Mouse (Mus musculus) limb, embryonic 14.5 days (tissue): ENCODE measurements at regions not wholly inside any gene's neighbourhood (a gene's known extent, or its start where the extent isn't known, plus 50 kb on each side); places are given as distances from the start of the nearest gene placed in this dataset.

Experiments used
- ATAC-seq: fragments of 200-750 bp; cut with Nextera tagmentation; 2 replicates; pipeline ENCODE4 v1.8.0; 2017; ENCODE audit warnings: low read depth, moderate number of reproducible peaks, moderate TSS enrichment; ENCODE audit not compliant: low FRiP score
- DNase-seq: peaks from one replicate; pipeline ENCODE4 v3.0.0-alpha.2; 2015; ENCODE audit warnings: low spot score
- H3K27ac ChIP-seq: fragments of 300-500 bp; sonication (generic); replicated peaks from 2 replicates; pipeline ENCODE4 v1.5.1; 2014; ENCODE audit warnings: low read depth, mild to moderate bottlenecking, low read length, moderate library complexity, mixed read lengths
- H3K27me3 ChIP-seq: fragments of 300-500 bp; sonication (generic); 2 replicates; pipeline ENCODE4 v1.6.1; 2014; ENCODE audit warnings: low read length, mixed read lengths; ENCODE audit not compliant: control insufficient read depth, insufficient read depth
- H3K36me3 ChIP-seq: fragments of 300-500 bp; sonication (generic); 2 replicates; pipeline ENCODE4 v1.6.1; 2014; ENCODE audit warnings: mild to moderate bottlenecking, low read length, moderate library complexity, mixed read lengths; ENCODE audit not compliant: control insufficient read depth, insufficient read depth
- H3K4me1 ChIP-seq: fragments of 300-500 bp; sonication (generic); 2 replicates; pipeline ENCODE4 v1.6.1; 2014; ENCODE audit warnings: antibody characterized with exemption, low read length, mixed read lengths; ENCODE audit not compliant: control insufficient read depth, insufficient read depth
- H3K4me2 ChIP-seq: fragments of 300-500 bp; sonication (generic); replicated peaks from 2 replicates; pipeline ENCODE4 v1.6.1; 2014; ENCODE audit warnings: low read depth, mild to moderate bottlenecking, low read length, moderate library complexity; ENCODE audit not compliant: severe bottlenecking
- H3K4me3 ChIP-seq: fragments of 300-500 bp; sonication (generic); replicated peaks from 2 replicates; pipeline ENCODE4 v1.5.1; 2014; ENCODE audit warnings: low read length
- H3K9ac ChIP-seq: fragments of 300-500 bp; sonication (generic); 2 replicates; pipeline ENCODE4 v1.6.1; 2014; ENCODE audit warnings: mild to moderate bottlenecking, low read depth, low read length, moderate library complexity; ENCODE audit not compliant: severe bottlenecking
- H3K9me3 ChIP-seq: fragments of 300-500 bp; sonication (generic); 2 replicates; pipeline ENCODE4 v1.6.1; 2016; ENCODE audit warnings: low read length; ENCODE audit not compliant: control insufficient read depth
- POLR2A ChIP-seq: fragments of 200-500 bp; IDR thresholded peaks from 2 replicates; pipeline ENCODE4 v1.8.0; 2012; ENCODE audit warnings: inconsistent platforms, mild to moderate bottlenecking, moderate library complexity, borderline replicate concordance; ENCODE audit not compliant: insufficient read depth, insufficient read length; ENCODE audit errors: extremely low read depth
- WGBS: fragments of 180-500 bp; shearing (Covaris S2); extraction: QIAGEN DNeasy Blood & Tissue Kit; methylation state at CpG from one replicate; pipeline ENCODE4 v1.1.7; 2014; 5-methylcytosine and 5-hydroxymethylcytosine counted together

DNA sequence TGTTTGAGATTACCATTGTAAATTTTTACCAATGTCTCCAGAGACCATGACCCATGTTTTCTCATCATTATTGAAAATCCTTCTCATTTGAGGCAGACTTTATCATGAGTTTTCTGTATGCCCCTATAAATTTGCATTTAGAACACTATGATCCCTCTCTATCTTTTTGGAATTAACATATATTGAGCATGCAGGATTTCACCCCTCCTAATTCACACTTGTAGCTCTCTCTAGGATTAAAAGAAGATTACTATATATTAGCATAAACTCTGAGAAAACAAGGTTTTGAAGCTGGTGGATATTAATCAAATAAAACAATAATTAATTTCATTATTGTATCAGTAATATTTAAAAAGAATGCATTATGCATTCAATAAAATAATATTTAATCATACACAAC is 527.2 kb upstream of the Robo1 start:
- Histone ChIP-seq H3K9me3 (no peaks in the 10 kb centered on the region), H3K9ac (no peak overlapping the region), H3K27ac (no peak overlapping the region), H3K27me3 (no peaks in the 10 kb centered on the region), H3K4me3 (no peak overlapping the region), H3K36me3 (no peaks in the 10 kb centered on the region), H3K4me2 (no peak overlapping the region), H3K4me1 (no peaks in the 10 kb centered on the region)
- no peak for TF ChIP-seq POLR2A
- DNase-seq (no peak), ATAC-seq (no peak)

DNA sequence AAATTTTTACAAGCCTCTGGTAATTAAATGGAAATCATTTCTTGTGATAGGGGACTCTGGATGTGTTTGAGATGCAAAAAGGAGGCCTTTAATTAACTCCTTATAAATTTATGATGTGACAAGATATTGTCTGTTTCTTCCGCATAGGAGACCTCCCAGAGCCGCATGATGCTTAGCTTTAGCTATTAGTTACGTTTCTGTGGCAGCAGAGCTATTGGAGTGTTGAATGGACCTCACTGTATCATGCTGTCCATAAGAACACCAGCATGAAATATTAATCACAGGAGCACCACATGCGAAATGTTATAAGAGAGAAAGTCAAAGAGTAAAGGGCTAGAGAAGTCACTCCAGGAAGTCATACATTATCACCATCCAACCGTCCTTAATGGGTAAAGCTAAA is 495.3 kb upstream of the Robo1 start:
- Histone ChIP-seq H3K36me3 (no peaks in the 10 kb centered on the region), H3K27ac (no peak overlapping the region), H3K4me2 (no peak overlapping the region), H3K4me3 (no peak overlapping the region), H3K9ac (no peak overlapping the region), H3K9me3 (no peaks in the 10 kb centered on the region), H3K4me1 (no peaks in the 10 kb centered on the region), H3K27me3 (no peaks in the 10 kb centered on the region)
- no peak for DNase-seq
- no peak for ATAC-seq
- WGBS = 70% methylated on average over 5 of the region's 5 CpGs
- no peak for TF ChIP-seq POLR2A

DNA sequence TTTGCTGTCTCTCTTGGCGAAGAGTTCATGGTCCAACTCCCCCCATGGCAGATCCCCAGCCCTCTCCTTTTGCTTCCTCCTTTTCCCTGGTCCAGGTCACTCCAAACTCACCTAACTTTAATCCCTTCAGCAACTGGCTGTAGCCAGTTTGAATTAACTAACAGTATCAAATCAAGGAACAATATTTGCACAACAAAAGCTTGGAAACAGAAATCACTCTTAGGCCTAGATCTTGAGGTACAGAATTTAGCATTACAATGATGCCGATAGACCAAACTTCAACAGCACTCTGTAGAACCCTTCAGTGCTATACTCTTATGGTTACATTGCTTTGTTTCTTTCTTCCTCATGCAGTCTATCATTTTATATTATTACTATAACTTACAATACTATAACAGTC is 472.8 kb upstream of the Robo1 start:
- Histone ChIP-seq H3K4me3 (no peak overlapping the region), H3K9ac (no peak overlapping the region), H3K9me3 (no peaks in the 10 kb centered on the region), H3K36me3 (no peaks in the 10 kb centered on the region), H3K4me1 (no peaks in the 10 kb centered on the region), H3K27me3 (no peaks in the 10 kb centered on the region), H3K4me2 (no peak overlapping the region), H3K27ac (no peak overlapping the region)
- ATAC-seq = no peak
- no peak for DNase-seq
- 81% methylated on average over 2 of the region's 2 CpGs for WGBS
- no peak for TF ChIP-seq POLR2A

DNA sequence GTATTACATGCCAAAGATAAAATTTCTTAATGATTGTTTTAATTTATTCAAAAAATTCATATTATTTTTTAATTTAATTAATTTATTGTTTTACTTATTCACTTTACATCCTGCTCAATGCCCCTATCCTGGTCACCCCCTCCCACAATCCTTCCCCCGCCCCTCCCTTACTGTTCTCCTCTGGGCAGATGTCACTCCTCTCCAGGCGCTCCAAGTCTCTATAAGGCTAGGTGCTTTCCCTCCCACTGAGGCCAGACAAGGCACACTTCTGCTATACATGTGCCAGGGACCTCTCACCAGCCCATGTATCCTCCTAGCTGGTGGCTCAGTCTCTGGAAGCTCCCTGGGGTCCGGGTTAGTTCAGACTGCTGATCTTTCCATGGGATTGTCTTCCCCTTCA is 458.0 kb upstream of the Robo1 start:
- Histone ChIP-seq H3K4me3 (no peak overlapping the region), H3K36me3 (no peaks in the 10 kb centered on the region), H3K27ac (no peak overlapping the region), H3K9ac (no peak overlapping the region), H3K9me3 (no peaks in the 10 kb centered on the region), H3K4me1 (no peaks in the 10 kb centered on the region), H3K27me3 (no peaks in the 10 kb centered on the region), H3K4me2 (no peak overlapping the region)
- TF ChIP-seq POLR2A = no peak
- 77% methylated on average over 3 of the region's 3 CpGs for WGBS
- ATAC-seq = no peak
- DNase-seq = no peak

DNA sequence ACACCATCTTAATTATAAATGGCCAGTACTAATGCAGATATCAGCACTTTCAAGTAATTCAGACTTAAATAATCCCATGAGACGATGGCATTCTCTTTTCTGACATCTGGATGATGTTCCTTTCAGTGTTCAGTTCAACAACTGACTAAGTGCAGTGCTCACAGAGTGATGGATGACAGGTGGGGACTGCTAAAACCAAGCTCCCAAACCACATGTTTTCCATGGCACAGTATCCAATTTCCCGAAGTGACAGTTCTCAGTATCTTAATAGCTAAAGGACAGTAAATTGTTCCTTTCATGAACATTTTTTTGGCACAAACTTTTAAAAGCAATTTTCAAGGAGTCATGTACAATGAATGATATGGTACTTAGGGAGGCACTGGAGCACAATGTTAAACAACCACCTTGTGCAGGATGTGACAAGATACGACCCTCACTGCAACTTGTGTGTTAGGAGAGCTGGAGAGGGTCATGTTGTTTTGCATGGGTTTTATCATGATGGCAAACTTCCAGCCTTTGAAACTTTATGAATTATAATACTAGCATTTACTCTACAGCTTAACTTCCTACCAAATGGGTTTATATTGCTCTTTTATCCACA is 456.4 kb upstream of the Robo1 start:
- TF ChIP-seq POLR2A = no peak
- Histone ChIP-seq H3K4me3 (no peak overlapping the region), H3K27ac (no peak overlapping the region), H3K4me1 (no peaks in the 10 kb centered on the region), H3K4me2 (no peak overlapping the region), H3K27me3 (no peaks in the 10 kb centered on the region), H3K9ac (no peak overlapping the region), H3K9me3 (no peaks in the 10 kb centered on the region), H3K36me3 (no peaks in the 10 kb centered on the region)
- ATAC-seq (peak; percentile 65; the same call in 1 of the 2 replicates), DNase-seq (peak; percentile 7)
- 48% methylated on average over 3 of the region's 3 CpGs for WGBS

DNA sequence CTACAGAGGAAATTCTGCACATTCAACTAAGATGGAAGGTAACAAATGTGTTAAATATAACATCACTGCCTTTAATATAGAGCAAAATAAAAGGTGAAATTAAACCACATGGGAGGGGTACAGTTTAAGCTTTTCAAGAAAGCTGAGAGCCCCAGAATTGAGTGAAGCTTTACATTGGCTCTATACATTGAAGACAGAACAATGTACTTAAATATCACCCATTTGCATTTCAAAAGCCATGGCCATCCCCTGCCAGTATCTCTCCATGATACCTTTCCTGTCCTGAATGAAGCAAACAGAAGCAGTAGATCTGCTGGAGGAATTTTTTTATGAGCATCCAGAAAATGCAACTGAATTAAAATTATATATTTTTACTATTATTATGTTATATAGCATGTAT is 450.2 kb upstream of the Robo1 start:
- Histone ChIP-seq H3K4me3 (no peak overlapping the region), H3K27me3 (no peaks in the 10 kb centered on the region), H3K9ac (no peak overlapping the region), H3K4me1 (no peaks in the 10 kb centered on the region), H3K27ac (no peak overlapping the region), H3K36me3 (no peaks in the 10 kb centered on the region), H3K9me3 (no peaks in the 10 kb centered on the region), H3K4me2 (no peak overlapping the region)
- TF ChIP-seq POLR2A = no peak
- no peak for DNase-seq
- no peak for ATAC-seq
